Mouse (Mus musculus): ENCODE results near the gene Bad. TPM values are rescaled to one million over a fixed set of nuclear protein-coding genes. Genes with fewer than 3 reads are reported as not detected.
"Not testable (repeated sequence)": the region's sequence is repeated elsewhere in the genome, so short reads cannot be mapped to it uniquely, and the experiment has no call there.

Bad gene
- 44.1 and 53.7 TPM in 2 replicates for total RNA-seq (2021)
- long read RNA-seq, transcript Bad-202 (4 exons, 990 nt), result major isoform, 32 of 52 reads
- long read RNA-seq, transcript Bad-201 (4 exons, 1,452 nt), result minor isoform, 5 of 52 reads
- long read RNA-seq, partial matches to known transcripts, result 9 of 52 reads
- long read RNA-seq, other reads (novel, unspliced or antisense), result 4 of 52 reads

DNA sequence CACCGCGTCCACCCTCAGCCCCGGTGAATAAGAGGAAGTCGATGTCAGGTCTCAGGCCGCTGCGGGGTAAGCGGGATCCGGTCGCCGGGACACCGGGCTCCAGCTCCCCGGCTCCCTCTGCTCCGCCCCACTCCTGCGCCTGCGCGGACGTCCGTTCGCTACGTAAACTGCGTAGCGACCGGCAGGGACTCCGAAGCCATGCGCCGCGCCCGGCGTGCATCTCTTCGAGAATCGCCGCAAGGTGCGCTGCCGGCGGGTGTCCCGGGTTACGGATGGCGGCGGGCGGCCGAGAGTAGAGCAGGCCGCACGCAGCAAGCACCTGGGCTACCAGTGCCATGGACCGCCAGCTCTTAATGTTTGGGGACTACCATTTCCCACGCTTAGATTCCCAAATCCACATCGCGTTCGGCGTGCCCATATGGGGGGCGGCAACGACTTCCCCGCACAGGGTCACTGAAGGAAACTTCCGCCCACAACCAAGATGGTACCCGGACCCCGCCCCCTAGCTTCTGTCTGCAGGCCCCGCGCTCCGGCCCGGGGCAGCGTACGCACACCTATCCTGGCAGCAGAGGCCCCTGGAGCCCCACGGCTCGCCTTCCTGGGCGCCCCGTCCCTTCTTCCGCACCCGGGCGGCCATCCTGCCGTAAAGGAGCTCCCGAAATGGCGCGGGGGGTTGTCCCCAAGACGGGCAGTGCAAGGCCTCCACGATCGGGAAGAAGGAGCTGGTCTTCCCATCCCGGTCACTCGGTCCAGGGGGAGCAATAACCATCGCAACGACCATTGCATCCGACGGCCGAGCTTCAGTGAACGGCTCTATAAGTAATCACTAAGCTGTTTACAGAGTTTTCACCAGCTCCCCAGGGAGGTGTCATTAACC is at the start of gene Bad:
Gene Bad (plus strand): TSS at position 490 of the 877 bp plus-strand sequence.
- DNase-seq, result peak; percentile 97

GRCm38 (mm10) chr19:6892512-6892911 is 49.1 kb upstream of the Bad start:
- no peak for DNase-seq

DNA sequence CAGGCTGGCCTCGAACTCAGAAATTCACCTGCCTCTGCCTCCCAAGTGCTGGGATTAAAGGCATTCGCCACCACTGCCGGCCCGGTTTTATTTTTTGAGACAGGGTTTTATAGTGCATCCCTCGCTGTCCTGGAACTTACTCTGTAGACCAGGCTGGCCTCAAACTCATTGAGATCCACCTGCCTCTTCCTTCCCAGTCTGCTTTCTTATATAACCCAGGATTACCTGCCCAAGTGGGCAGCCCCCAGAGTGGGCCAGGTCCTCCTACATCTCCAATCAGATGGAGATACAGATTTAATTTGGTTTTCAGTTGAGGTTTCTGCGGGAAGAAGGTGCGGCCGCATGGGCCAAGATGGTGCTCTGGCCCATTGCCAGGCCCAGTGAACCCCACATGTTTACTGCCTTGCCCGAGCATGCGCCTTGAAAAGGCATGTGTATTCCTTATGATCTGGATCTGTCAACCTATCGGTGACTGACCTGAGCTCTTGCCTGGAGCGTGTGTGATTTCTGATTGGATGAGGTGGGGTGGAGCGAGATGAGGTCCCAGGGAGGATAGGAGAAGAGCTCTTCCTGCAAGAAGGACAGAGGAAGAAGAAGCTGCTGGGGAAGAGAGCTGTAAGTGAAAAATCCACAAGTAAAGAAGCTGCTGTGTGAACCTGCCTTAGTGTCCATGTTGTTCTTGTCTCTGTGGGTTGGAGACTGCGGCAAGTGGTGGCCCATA is 47.8 kb upstream of the Bad start:
- DNase-seq, result no peak

- not testable (repeated sequence) for DNase-seq
Observed at GRCm38 (mm10) chr19:6895608-6896305, 45.9 kb upstream of the Bad start.

DNA sequence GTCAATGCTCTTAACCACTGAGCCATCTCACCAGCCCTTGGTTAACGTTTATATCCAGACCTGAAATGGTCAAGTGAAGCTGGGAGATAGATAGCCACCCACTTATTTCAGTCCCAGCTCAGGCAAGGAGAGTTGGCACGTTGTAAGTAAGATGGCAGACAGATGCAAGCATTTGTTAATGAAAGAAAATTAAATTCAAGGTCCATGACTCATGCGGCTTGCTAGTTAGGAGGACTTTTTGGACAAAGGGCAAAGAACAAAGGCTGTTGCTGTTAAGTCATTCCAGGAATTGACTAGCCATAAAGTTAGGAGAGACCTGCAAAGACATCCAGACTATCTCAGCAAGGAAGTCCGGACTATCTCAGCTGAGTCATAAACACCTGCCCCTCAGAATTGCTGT is 42.0 kb upstream of the Bad start:
- no peak for DNase-seq

DNA sequence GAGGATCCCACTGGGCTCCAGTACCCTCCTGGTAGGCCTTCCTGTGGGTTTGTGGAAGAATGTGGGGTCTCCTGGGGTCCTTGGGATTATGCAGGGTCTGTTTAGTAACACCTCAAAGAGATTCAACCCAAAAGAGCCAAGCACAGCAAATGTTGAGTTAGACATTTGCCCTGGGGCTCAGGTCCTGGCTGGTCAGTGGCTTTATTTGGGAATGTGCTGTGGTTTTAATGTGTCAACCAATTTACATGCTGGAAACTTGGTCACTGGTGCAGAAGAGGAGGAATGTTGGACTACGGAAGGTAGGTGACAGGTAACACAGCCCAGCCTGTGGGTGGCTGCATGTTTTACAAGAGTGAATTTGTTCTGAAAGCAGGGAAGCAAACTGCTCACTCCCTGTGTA is 38.6 kb upstream of the Bad start:
- no peak for DNase-seq

GRCm38 (mm10) chr19:6904846-6905245 is 36.8 kb upstream of the Bad start:
- no peak for DNase-seq

DNA sequence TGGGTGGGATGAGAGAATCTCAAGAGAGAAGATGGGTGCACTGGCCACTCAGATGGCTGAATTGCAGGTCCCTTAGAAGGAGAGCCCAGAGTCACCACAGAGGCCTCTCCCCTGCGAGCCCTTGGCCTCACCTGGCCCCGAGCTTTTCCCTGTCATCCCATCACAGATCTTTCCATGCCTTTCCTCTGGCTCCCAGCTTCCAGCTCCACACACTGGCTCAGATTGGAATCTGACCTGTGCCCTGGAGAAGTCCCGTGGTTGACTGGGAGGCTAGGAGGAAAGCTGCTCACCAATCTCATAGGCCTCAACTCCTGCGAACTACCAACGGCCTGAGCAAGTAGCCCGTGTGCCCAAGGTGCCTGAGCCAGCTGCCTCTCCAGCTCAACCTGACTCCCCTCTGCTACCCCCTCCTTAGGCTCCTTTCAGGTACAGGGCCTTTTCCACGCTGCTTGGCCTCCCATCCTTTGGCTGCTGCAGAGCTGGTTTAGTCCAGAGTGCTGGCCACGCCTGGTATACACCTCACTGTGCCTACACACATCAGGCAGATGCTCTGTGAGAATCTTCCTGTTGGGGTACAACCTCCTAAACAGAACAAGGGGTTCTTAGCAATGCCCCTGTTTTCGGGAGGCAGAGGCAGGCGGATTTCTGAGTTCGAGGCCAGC is 36.0 kb upstream of the Bad start:
- no peak for DNase-seq

GRCm38 (mm10) chr19:6906199-6906598 is 35.5 kb upstream of the Bad start:
- no peak for DNase-seq

GRCm38 (mm10) chr19:6907094-6907493 is 34.6 kb upstream of the Bad start:
- no peak for DNase-seq

GRCm38 (mm10) chr19:6907811-6908540 is 33.7 kb upstream of the Bad start:
- no peak for DNase-seq

DNA sequence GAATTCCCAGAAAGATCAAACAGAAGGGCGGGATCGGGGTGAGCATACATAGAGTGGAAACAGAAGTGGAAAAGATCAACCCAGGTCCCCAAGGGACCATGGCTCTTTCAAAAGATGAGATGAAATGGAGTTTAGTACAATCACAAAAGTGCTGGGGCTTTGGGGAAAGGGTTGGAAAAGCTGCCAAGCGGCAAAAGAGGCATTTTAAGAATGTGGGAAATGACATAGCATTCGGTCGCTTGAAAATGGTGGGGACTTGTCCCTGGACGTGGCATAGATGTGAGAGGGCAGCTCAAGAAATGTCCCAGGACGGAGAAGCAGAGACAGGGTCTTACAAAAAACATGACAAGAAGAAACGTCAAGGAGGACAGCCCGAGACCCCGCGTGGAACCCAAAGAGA is 32.6 kb upstream of the Bad start:
- no peak for DNase-seq

DNA sequence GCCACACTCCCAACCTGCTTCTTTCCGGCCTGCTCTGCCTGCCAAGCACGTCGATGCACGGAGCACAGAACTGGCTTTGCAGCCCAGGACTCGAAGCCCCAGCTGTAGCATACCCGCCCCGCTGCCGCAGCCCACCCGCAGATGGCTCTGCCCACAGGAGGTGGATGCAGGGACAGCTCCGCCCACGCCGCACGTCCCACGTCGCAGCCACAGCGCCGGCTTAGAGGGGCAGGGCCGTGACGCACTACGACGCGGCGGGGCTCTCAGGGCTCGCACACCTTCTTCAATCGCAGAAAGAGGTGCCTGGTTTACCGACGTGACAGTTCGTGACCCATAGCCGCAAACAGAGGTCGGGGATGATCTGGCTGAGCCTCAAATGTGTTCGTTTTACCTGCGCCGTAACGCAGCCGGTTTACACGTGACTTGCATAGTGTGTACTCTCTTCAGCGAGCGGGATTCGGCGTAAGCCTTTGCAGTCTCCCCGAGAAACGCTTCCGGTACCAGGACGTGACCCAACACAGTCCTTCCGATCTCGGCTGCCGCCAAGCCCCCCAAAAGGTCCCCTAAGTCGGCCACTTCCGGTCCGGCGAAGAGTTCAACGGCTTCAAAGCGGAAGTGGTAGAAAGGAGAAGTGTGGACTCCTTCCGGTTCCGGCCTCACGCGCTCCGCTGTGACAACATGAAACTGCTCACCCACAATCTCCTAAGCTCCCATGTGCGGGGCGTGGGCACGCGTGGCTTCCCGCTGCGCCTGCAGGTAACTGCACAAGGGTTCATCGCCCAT is 32.0 kb upstream of the Bad start, which contains the start of the genes Trmt112 and Prdx5:
Gene Trmt112 (plus strand): TSS at position 192 of the 783 bp plus-strand sequence.
Gene Prdx5 (minus strand): TSS at position 600 of the 783 bp plus-strand sequence.
- peak; percentile 91 for DNase-seq

GRCm38 (mm10) chr19:6910306-6910705 is 31.4 kb upstream of the Bad start:
- DNase-seq, result not testable (repeated sequence)

GRCm38 (mm10) chr19:6911101-6912074 is 30.3 kb upstream of the Bad start:
- DNase-seq, result no peak

DNA sequence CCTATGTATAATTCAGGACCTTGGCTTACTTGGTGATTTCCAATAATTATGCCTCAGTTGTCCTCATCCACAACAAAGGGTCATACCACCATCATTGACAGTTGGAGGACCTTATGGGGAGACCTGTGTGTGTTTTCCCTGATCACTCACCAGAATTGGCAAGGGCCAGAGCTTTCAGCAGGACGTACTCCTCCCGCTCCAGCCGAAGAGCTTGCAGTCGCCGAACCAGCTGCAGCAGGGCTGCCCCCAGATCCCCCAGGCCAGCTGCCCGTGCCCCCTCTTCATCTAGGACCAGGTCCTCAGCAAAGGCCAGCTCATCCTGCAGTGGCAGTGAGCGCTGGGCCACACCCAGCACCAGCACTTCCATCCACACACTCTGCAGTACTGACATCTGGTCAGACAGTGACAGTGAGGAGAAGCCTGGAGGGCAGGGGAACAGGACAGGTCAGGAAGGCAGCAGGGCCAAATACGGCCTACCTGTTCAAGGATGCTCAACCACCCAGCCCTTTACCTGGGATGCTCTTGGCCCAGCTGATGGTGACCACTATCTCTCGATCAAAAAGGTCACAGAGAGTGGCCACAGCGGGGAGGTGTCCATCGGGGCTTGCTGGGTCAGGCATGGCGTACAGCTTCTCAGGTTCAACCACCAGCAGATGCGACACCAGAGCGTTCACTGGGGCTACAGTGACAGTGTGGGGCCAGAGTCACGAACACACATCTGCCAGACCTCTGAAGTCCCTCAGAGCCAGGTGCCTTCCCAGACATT is 29.3 kb upstream of the Bad start:
- no peak for DNase-seq

DNA sequence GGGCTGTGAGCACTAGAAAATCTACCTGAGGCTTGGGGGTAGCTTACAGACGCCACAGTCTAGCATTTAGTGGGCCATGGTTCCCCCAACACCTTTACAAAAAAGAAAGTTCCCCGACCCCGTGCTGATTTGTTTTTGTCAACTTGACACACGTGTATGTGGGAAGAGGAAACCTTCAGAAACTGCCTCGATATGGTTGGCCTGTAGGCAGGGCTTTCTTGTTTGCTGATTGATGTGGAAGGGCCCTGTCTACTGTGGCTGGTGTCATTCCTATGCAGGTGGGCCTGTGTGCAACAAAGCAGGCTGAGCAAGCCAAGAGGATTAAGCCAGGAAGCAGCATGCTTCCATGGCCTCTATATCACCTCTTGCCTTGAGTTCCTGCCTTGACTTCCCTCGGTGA is 28.6 kb upstream of the Bad start:
- DNase-seq, result no peak

DNA sequence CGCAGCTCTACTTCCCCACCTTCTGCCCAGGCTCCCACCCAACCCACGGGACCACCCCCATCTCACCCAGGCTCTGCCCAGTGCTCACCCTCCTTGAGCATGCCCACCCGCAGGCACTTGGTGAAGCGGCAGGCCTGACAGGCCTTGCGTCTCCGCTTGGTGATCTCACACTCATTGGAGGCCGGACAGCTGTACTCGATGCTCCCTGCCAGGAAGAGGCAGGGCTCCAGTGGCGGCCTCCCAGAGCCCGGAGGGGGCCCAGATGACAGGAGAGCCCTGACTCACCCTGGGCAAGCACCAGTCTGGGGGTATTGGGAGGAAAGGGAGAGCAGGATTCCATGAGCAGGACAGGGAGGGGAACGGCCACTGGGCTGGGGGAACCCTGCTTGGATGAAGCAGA is 27.7 kb upstream of the Bad start:
- DNase-seq, result no peak
